Mouse (Mus musculus) layer of hippocampus, adult 2 months (tissue): ENCODE measurements around the gene Pde1a. TPM values are rescaled to one million over a fixed set of nuclear protein-coding genes. Genes with fewer than 3 reads are reported as not detected.

Experiments
- DNase-seq, 2 experiments: peaks; one replicate each; pipeline ENCODE4 v3.0.0; 2022; ENCODE audit warnings: low spot score in 2 of 2
- H3K27ac ChIP-seq: fragments of 200-600 bp; 2 replicates; pipeline ENCODE4 v1.8.1; 2022
- H3K4me3 ChIP-seq: fragments of 200-600 bp; 2 replicates; pipeline ENCODE4 v1.8.1; 2022; ENCODE audit warnings: mild to moderate bottlenecking
- CTCF ChIP-seq: fragments of 200-600 bp; conservative IDR thresholded peaks from 2 replicates; pipeline ENCODE4 v1.8.1; 2022; ENCODE audit warnings: antibody characterized with exemption, mild to moderate bottlenecking, moderate library complexity
- long read RNA-seq, 2 experiments: library from polyadenylated mRNA; stranded (forward); transcript quantifications; one replicate each; pipeline ENCODE4 v2.0.0; 2021; ENCODE audit warnings: borderline mapping rate in 2 of 2
- total RNA-seq, 2 experiments: library from RNA; stranded (reverse); gene quantifications; 2 replicates each; pipeline ENCODE4 v1.2.3; 2021

Pde1a gene
- total RNA-seq = 100 to 1,000 TPM; 144 to 153 TPM
- long read RNA-seq, experiment 1, partial matches to known transcripts = 106 of 121 reads
- long read RNA-seq, experiment 1, other reads (novel, unspliced or antisense) = 15 of 121 reads
- long read RNA-seq, experiment 2, partial matches to known transcripts = 120 of 141 reads
- long read RNA-seq, experiment 2, other reads (novel, unspliced or antisense) = 21 of 141 reads

GRCm38 (mm10) chr2:80128861-80129698, at the start of gene Pde1a:
Gene Pde1a (minus strand): TSS chr2:80129458.
- H3K4me3 ChIP-seq = peak within 1 kb of the TSS; percentile 64

GRCm38 (mm10) chr2:80178608-80179280, 49.5 kb upstream of the Pde1a start:
- Histone ChIP-seq H3K27ac (no peak overlapping the region), H3K4me3 (no peak overlapping the region)
- TF ChIP-seq CTCF = no peak
- no peak for DNase-seq

More at GRCm38 (mm10) chr2:80128861-80129698, at the start of gene Pde1a:
- peak; percentile 29 to 61 for DNase-seq
- peak within 1 kb of the TSS; percentile 89 for H3K27ac ChIP-seq
- no peak for TF ChIP-seq CTCF

- DNase-seq = no peak
- TF ChIP-seq CTCF = no peak
- Histone ChIP-seq H3K27ac (no peak overlapping the region), H3K4me3 (no peak overlapping the region)
Measured at GRCm38 (mm10) chr2:80178154-80178553, 48.9 kb upstream of the Pde1a start.

- no peak for DNase-seq
Measured at GRCm38 (mm10) chr2:80168103-80168502, 38.8 kb upstream of the Pde1a start.

GRCm38 (mm10) chr2:80158784-80159183, 29.5 kb upstream of the Pde1a start:
- no peak for TF ChIP-seq CTCF
- H3K27ac ChIP-seq = no peak overlapping the region
- no peak for DNase-seq
- H3K4me3 ChIP-seq = no peak overlapping the region

More at GRCm38 (mm10) chr2:80168103-80168502, 38.8 kb upstream of the Pde1a start:
- no peak for TF ChIP-seq CTCF
- Histone ChIP-seq H3K4me3 (no peak overlapping the region), H3K27ac (no peak overlapping the region)

GRCm38 (mm10) chr2:80158196-80158595, 28.9 kb upstream of the Pde1a start:
- no peak for TF ChIP-seq CTCF
- no peak overlapping the region for H3K27ac ChIP-seq
- no peak for DNase-seq
- H3K4me3 ChIP-seq = no peak overlapping the region

- H3K27ac ChIP-seq = peak overlapping the region; percentile 76
Measured at GRCm38 (mm10) chr2:80150019-80150418, 20.8 kb upstream of the Pde1a start.

GRCm38 (mm10) chr2:80149332-80149731, 20.1 kb upstream of the Pde1a start:
- Histone ChIP-seq H3K4me3 (no peak overlapping the region), H3K27ac (peak overlapping the region; percentile 76)
- no peak for TF ChIP-seq CTCF
- DNase-seq = peak; percentile 31 to 35

More at GRCm38 (mm10) chr2:80150019-80150418, 20.8 kb upstream of the Pde1a start:
- DNase-seq = no peak
- no peak overlapping the region for H3K4me3 ChIP-seq
- no peak for TF ChIP-seq CTCF

GRCm38 (mm10) chr2:80135076-80135475, 5.8 kb upstream of the Pde1a start:
- TF ChIP-seq CTCF = no peak
- H3K27ac ChIP-seq = no peak overlapping the region
- no peak for DNase-seq
- no peak overlapping the region for H3K4me3 ChIP-seq

- DNase-seq = no peak
- no peak for TF ChIP-seq CTCF
- H3K27ac ChIP-seq = no peak overlapping the region
- no peak overlapping the region for H3K4me3 ChIP-seq
Measured at GRCm38 (mm10) chr2:80132677-80133076, 3.4 kb upstream of the Pde1a start.

- H3K27ac ChIP-seq = peak overlapping the region; percentile 89; the same call in 1 of the 2 replicates
- DNase-seq = no peak
- H3K4me3 ChIP-seq = peak overlapping the region; percentile 64
- no peak for TF ChIP-seq CTCF
Measured at GRCm38 (mm10) chr2:80126663-80127062, 2.6 kb downstream of the Pde1a start.

- Histone ChIP-seq H3K4me3 (no peak overlapping the region), H3K27ac (no peak overlapping the region)
- TF ChIP-seq CTCF = no peak
- no peak for DNase-seq
Measured at GRCm38 (mm10) chr2:80086891-80087290, 42.4 kb downstream of the Pde1a start.
